Comparison of ENCODE assay signal across 19 mouse cellular contexts in the genomic region with DNA sequence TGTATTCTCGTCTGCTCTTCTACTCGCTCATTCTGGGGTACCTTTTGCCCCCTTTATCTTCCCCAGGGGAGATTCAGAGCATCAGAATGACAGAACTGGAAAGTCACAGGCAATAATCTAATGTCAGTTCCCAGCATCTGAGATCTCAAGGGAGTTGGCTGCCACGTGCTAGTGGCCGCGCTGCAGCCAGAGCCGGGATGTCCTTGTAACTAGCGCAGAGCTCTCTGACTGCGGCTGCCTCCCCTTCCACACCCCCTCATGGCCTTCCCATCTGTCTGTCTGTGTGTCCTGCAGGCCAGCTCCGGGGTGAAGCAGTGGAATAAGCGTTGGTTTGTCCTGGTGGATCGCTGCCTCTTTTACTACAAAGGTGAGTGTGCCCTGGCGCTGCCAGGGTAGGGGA. TPM values are rescaled to one million over a fixed set of nuclear protein-coding genes. Genes with fewer than 3 reads are reported as not detected.
A peak's percentile ranks its signal among the peaks of the same experiment; 100 is the strongest.
DNase-seq lines count a peak whose midpoint lies in the region; ATAC-seq and TF ChIP-seq lines count a peak whose summit lies in the region.
"Had no signal": no experiment of that assay in that cellular context is flagged by ENCODE, and none has a peak within 500 bp of the region (broad histone marks: within the 10 kb centered on the region; RNA-seq: fewer than 3 reads in every experiment).

No protein-coding gene starts in this region.

- 0 out of 2 replicates have a peak overlapping the region, but pooled peaks have one; percentile 19 for H3K9ac ChIP-seq in midbrain, embryonic 13.5 days (replicated peaks)
- no peak overlapping the region for H3K9ac ChIP-seq in midbrain, postnatal 0 days (replicated peaks; ENCODE audit: low read length, poor library complexity, severe bottlenecking)
- 0 out of 2 replicates have a peak overlapping the region, but pooled peaks have one; percentile 1 for H3K9ac ChIP-seq in intestine, embryonic 15.5 days
- H3K9ac ChIP-seq: heart, embryonic 15.5 days; limb, embryonic 15.5 days had no signal

- H3K36me3 ChIP-seq in midbrain, embryonic 13.5 days, result peaks cover 80% of the 10 kb centered on the region
- peaks cover 29% of the 10 kb centered on the region for H3K36me3 ChIP-seq in midbrain, postnatal 0 days (ENCODE audit: insufficient read depth, low read length)
- 0 out of 2 replicates have a peak, but pooled peaks cover 5% of the 10 kb centered on the region for H3K36me3 ChIP-seq in intestine, embryonic 15.5 days
- H3K36me3 ChIP-seq: limb, embryonic 15.5 days had no signal

- 68% methylated on average over 12 of the region's 12 CpGs for WGBS in midbrain, embryonic 13.5 days
- WGBS in midbrain, postnatal 0 days, result 51% methylated on average over 12 of the region's 12 CpGs
- 61% methylated on average over 12 of the region's 12 CpGs for WGBS in intestine, embryonic 15.5 days

- DNase-seq in adrenal gland, adult 2 months, result peak; percentile 78
- no peak for DNase-seq in adrenal gland, postnatal 4 days (ENCODE audit: low spot score in 2 of 2)
- peak; percentile 31 for DNase-seq in kidney, adult 18-20 months
- DNase-seq in kidney, adult 8-10 months, result no peak
- DNase-seq in midbrain, postnatal 0 days (ENCODE audit: low spot score), result no peak
- no peak for DNase-seq in layer of hippocampus, adult 9-10 months (ENCODE audit: low spot score)
- DNase-seq: cerebellum, postnatal 25 days; gastrocnemius, postnatal 25 days; lung, postnatal 14 days; right cerebral cortex, postnatal 25 days; thymus, postnatal 25 days had no signal

- H3K4me3 ChIP-seq in midbrain, embryonic 13.5 days (replicated peaks), result no peak overlapping the region
- H3K4me3 ChIP-seq in midbrain, postnatal 0 days (ENCODE audit: low read depth, low read length), result no peak overlapping the region
- H3K4me3 ChIP-seq in intestine, embryonic 15.5 days (replicated peaks), result no peak overlapping the region
- H3K4me3 ChIP-seq: heart, embryonic 15.5 days; layer of hippocampus, adult 2 months; limb, embryonic 15.5 days had no signal

- H3K27me3 ChIP-seq in midbrain, embryonic 13.5 days, result no peaks in the 10 kb centered on the region
- H3K27me3 ChIP-seq in midbrain, postnatal 0 days (ENCODE audit: insufficient read depth, low read length), result no peaks in the 10 kb centered on the region
- no peaks in the 10 kb centered on the region for H3K27me3 ChIP-seq in intestine, embryonic 15.5 days (replicated peaks)
- H3K27me3 ChIP-seq: Patski had no signal

- H3K9me3 ChIP-seq in midbrain, embryonic 13.5 days, result no peaks in the 10 kb centered on the region
- H3K9me3 ChIP-seq in midbrain, postnatal 0 days (ENCODE audit: low read length), result no peaks in the 10 kb centered on the region
- no peaks in the 10 kb centered on the region for H3K9me3 ChIP-seq in intestine, embryonic 15.5 days
- H3K9me3 ChIP-seq: heart, embryonic 15.5 days; limb, embryonic 15.5 days had no signal

- TF ChIP-seq CTCF in midbrain, postnatal 0 days (IDR thresholded peaks at IDR 0.05), result no peak

- no peak overlapping the region for H3K4me2 ChIP-seq in midbrain, embryonic 13.5 days (replicated peaks)
- H3K4me2 ChIP-seq in midbrain, postnatal 0 days (ENCODE audit: low read depth, low read length, poor library complexity, severe bottlenecking), result no peak overlapping the region
- H3K4me2 ChIP-seq in intestine, embryonic 15.5 days (replicated peaks), result no peak overlapping the region
- H3K4me2 ChIP-seq: heart, embryonic 15.5 days; limb, embryonic 15.5 days had no signal

- no peak for ATAC-seq in midbrain, embryonic 13.5 days
- ATAC-seq in midbrain, postnatal 0 days (ENCODE audit: low FRiP score), result no peak
- ATAC-seq in intestine, embryonic 15.5 days, result no peak

- H3K27ac ChIP-seq in midbrain, embryonic 13.5 days, result peak overlapping the region; percentile 44; the same call in 1 of the 2 replicates
- no peak overlapping the region for H3K27ac ChIP-seq in midbrain, postnatal 0 days (ENCODE audit: low read depth, low read length)
- peak overlapping the region; percentile 68; the same call in 1 of the 2 replicates for H3K27ac ChIP-seq in intestine, embryonic 15.5 days
- H3K27ac ChIP-seq: heart, embryonic 15.5 days; layer of hippocampus, adult 2 months; limb, embryonic 15.5 days had no signal

- peaks cover 51% of the 10 kb centered on the region for H3K4me1 ChIP-seq in midbrain, embryonic 13.5 days (replicated peaks)
- H3K4me1 ChIP-seq in midbrain, postnatal 0 days (ENCODE audit: insufficient read depth, low read length), result no peaks in the 10 kb centered on the region
- peaks cover 17% of the 10 kb centered on the region for H3K4me1 ChIP-seq in intestine, embryonic 15.5 days (replicated peaks)

RNA-seq across cellular contexts. Expression of a gene that starts 45.2 kb away (rescaled TPM):
- total RNA-seq in adrenal gland, adult 2 months (2021), result under 1 TPM in 1 of 2 experiments, not detected in 1; 0.69 TPM
- polyA plus RNA-seq in adrenal gland, adult 2 months (2012; rRNA removed), result not detected in 2 replicates
- total RNA-seq in adrenal gland, postnatal 4 days (2021), result 1 to 10 TPM in 1 of 2 experiments, under 1 TPM in 1; 0.76 to 2.0 TPM
- polyA plus RNA-seq in midbrain, embryonic 13.5 days (2015; fragmentation: Nextera tagmentation; extraction: Ambion mirVana), result not detected in 2 replicates
- total RNA-seq in midbrain, postnatal 0 days (2014; rRNA removed), result not detected in 2 replicates
- polyA plus RNA-seq in midbrain, postnatal 0 days (2015; fragmentation: Nextera tagmentation; extraction: Ambion mirVana), result not detected in 2 replicates
- polyA plus RNA-seq in intestine, embryonic 15.5 days (2015; fragmentation: Nextera tagmentation; extraction: Ambion mirVana), result 18.2 and 23.8 TPM in 2 replicates
- total RNA-seq: gastrocnemius, postnatal 25 days; layer of hippocampus, adult 2 months; neutrophil, adult 5-6 weeks had no signal
- polyA plus RNA-seq: embryonic facial prominence, embryonic 11.5 days; heart, embryonic 15.5 days; limb, embryonic 15.5 days had no signal

RNA-seq across cellular contexts. Expression of a gene that starts 57.3 kb away (rescaled TPM):
- not detected for total RNA-seq in adrenal gland, adult 2 months (2021)
- not detected in 2 replicates for polyA plus RNA-seq in adrenal gland, adult 2 months (2012; rRNA removed)
- total RNA-seq in adrenal gland, postnatal 4 days (2021), result not detected
- not detected in 2 replicates for polyA plus RNA-seq in midbrain, embryonic 13.5 days (2015; fragmentation: Nextera tagmentation; extraction: Ambion mirVana)
- not detected in 2 replicates for total RNA-seq in midbrain, postnatal 0 days (2014; rRNA removed)
- polyA plus RNA-seq in midbrain, postnatal 0 days (2015; fragmentation: Nextera tagmentation; extraction: Ambion mirVana), result 0.47 and 2.6 TPM in 2 replicates
- not detected in 2 replicates for polyA plus RNA-seq in intestine, embryonic 15.5 days (2015; fragmentation: Nextera tagmentation; extraction: Ambion mirVana)
- total RNA-seq: gastrocnemius, postnatal 25 days; layer of hippocampus, adult 2 months; neutrophil, adult 5-6 weeks had no signal
- polyA plus RNA-seq: embryonic facial prominence, embryonic 11.5 days; heart, embryonic 15.5 days; limb, embryonic 15.5 days; Patski had no signal

Comparison
In these comparisons a context has a peak if more than half of its experiments do, and no peak if none do; other contexts are left out.
1. DNase-seq: peak in adrenal gland, adult 2 months (single experiment) and kidney, adult 18-20 months (single experiment); none in adrenal gland, postnatal 4 days (0 of 2), kidney, adult 8-10 months (0 of 2), midbrain, postnatal 0 days (single experiment) and layer of hippocampus, adult 9-10 months (single experiment).
2. RNA of a gene that starts 45.2 kb away (polyA plus RNA-seq): 18.2 to 23.8 TPM in intestine, embryonic 15.5 days; not detected in adrenal gland, adult 2 months, not detected in midbrain, embryonic 13.5 days and not detected in midbrain, postnatal 0 days; every median in the first group is over 10 times any median in the second.